Mouse (Mus musculus) thymus, postnatal 25 days (tissue): Measurements from ENCODE around the gene Klk14.
"Not testable (repeated sequence)": the region's sequence is repeated elsewhere in the genome, so short reads cannot be mapped to it uniquely, and the experiment has no call there.

ENCODE experiments used
- DNase-seq: peaks from one replicate; pipeline ENCODE4 v3.0.0; 2022

Klk14 gene

GRCm38 (mm10) chr7:43690118-43690517 is at the start of gene Klk14:
Gene Klk14 (plus strand): TSS chr7:43690418.
- no peak for DNase-seq

- no peak for DNase-seq
Measured at GRCm38 (mm10) chr7:43642587-43642986, 47.6 kb upstream of the Klk14 start.

GRCm38 (mm10) chr7:43643046-43643652 is 47.1 kb upstream of the Klk14 start:
- no peak for DNase-seq

- DNase-seq, result no peak
Measured at GRCm38 (mm10) chr7:43652683-43653082, 37.5 kb upstream of the Klk14 start.

GRCm38 (mm10) chr7:43654519-43654918 is 35.7 kb upstream of the Klk14 start:
- DNase-seq, result no peak

DNA sequence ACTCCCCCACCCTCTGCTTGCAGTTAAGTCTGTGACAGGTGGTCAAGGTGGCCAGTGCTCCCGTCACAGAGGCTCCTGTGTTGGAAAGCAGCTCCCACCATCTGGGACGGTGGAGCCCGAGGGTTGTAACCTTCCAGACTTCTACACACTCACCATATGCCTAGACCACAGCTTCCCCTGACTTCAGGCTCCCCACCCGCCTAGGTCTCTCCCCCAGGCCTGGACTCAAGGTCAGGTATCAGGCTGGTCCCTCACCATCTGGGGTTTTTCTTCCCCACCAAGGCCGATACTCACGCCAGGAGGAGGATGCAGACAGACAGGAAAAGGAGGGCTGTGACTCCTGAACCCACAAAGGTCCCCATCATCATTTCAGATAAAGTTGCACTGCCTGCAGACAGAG is 34.0 kb upstream of the Klk14 start:
- no peak for DNase-seq

- no peak for DNase-seq
Measured at GRCm38 (mm10) chr7:43660002-43660401, 30.2 kb upstream of the Klk14 start, which contains the start of gene Siglece. Gene Siglece (minus strand): TSS chr7:43660161.

DNA sequence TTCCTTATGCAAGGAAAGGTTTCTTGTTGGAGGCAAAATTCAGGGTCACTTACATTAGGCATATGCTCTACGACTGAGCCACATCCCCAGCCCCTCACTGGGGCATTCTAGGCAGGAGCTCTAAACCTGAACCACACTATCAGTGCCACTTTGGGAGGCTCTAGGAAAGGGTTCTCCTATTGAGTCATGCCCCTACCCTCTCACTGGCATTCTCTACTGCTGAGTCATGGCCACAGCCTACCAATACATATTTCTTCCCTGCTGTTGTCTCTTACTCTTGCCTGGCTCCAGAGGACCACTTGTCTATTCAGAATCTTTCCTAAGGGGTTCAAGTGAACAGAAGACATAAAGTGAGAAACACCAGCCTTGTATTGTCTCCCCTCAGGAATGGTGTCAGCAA is 27.4 kb upstream of the Klk14 start:
- DNase-seq, result no peak

DNA sequence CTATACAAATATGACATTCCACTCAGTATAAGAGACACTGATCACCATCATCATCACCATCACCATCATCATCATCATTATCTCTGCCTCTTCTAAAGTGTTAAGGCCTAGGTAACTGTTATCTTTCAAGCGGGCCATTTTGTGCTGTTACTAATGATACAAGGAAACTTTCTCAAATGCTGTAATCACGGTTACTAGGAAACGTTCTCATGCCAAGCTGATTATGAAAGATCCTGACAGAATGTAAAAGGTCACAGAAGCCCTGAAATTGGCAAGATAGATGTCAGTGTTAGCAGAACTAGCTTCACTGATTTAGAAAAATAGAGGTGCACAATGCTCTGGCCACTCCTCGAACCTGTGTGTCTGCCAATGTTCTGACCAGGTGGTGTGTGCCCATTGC is 23.0 kb upstream of the Klk14 start:
- not testable (repeated sequence) for DNase-seq

GRCm38 (mm10) chr7:43668582-43668981 is 21.6 kb upstream of the Klk14 start:
- DNase-seq, result peak; percentile 42

- no peak for DNase-seq
Measured at GRCm38 (mm10) chr7:43671064-43671808, 19.0 kb upstream of the Klk14 start.

- DNase-seq, result peak; percentile 85
Measured at GRCm38 (mm10) chr7:43671809-43672580, 18.2 kb upstream of the Klk14 start, which contains the start of gene Ctu1. Gene Ctu1 (plus strand): TSS chr7:43672016.

DNA sequence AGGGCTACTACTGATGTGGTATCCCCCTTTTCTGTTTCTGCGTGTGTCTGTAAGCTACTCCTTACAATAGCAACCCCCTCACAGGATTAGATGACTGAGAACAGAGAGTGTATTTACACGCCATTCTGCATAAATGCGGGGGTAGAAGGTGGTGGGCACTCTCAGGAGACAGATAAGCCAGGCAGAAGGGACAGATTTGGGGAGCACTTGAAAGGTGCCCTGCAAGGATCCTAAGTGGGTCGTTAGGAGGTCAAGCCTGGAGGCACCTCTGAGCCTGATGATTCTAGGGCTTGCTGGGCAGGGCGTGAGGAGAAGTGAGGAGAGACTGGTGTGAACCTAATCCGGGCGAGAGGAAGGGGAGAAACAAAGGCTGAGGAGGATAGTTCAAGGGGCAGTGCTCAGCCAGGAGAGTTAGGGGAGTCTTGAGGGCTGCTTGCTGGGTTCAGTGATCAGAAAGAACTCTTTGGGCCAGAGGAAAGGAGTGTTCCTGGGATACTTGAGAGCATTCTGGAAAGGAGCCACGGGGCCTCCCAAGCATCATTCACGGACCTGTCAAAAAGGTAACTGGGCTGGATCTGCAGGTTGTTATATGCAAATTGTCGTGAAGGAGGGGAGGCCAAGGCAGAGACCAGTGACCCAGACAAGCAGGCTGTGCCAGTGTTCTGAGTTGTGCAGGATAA is 17.5 kb upstream of the Klk14 start:
- no peak for DNase-seq

DNA sequence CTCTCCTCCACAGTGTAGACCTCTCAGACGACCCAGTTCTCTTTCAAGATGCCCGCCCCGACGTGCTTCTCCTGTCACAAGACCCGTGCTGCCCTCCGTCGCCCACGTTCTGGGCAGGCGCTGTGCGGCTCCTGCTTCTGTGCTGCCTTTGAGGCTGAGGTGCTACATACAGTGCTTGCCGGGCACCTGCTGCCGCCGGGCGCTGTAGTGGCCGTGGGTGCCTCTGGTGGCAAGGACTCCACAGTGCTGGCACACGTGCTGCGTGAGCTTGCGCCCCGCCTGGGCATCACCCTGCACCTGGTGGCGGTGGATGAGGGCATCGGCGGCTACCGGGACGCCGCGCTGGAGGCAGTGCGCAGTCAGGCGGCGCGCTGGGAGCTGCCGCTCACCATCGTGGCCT is 15.1 kb upstream of the Klk14 start:
- no peak for DNase-seq

DNA sequence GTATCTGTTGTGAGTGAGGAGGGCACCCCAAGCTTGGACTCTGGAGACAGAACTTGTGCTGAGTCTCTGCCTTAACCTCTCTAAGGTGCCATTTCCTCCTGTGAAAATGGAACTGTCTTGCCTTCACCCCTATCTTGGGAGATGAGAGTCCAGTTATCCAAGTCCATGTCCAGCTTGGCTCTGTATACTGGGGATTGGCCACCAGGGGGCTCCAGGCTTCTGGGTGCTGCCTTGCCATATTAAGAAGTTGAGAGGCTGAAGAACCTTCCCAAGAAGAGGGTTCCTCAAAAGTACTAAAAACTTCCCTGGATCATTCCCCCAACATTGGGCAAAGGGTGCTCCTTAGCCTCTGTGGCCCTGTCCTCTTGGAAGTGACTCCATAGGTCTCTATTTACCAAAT is 11.7 kb upstream of the Klk14 start:
- peak; percentile 22 for DNase-seq

DNA sequence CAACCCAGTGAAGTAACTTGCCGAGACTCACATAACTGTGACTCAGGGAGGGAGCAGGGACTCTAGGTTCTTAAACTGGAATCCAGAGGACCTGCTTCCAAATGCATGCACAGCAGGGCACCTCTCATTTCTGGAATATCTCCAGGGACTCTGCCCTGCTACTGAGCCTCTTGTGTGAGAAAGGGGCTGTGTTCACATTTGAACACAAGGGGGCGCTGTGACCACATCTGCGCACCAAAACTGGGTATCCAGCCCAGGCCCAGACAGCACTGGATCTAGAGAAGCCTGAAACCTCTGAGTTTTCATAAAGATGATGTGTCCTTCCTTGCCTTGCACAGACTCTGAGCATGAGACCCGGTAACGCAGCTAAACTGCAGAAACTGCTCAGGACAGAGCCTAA is 9.3 kb upstream of the Klk14 start:
- peak; percentile 45 for DNase-seq

DNA sequence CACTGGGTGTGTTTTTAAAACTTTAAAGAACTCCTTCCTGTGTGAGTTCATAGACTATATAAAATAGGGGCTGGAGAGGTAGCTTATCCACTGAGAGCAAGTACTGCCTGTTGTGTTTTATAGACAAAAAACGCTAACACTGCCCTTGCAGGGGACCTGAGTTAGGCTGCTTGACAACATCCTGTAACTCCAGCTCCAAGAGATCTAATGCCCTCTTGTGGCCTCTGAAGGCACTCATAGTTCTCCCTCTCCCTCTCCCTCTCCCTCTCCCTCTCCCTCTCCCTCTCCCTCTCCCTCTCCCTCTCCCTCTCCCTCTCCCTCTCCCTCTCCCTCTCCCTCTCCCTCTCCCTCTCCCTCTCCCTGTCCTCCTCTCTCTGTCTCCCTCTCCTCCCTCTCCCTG is 7.7 kb upstream of the Klk14 start:
- not testable (repeated sequence) for DNase-seq

GRCm38 (mm10) chr7:43685088-43685487 is 5.1 kb upstream of the Klk14 start:
- DNase-seq, result no peak

GRCm38 (mm10) chr7:43710031-43710430 is 19.8 kb downstream of the Klk14 start:
- DNase-seq, result no peak

- no peak for DNase-seq
Measured at GRCm38 (mm10) chr7:43712267-43712666, 22.0 kb downstream of the Klk14 start, which contains the start of gene Klk13. Gene Klk13 (plus strand): TSS chr7:43712567.

- no peak for DNase-seq
Measured at GRCm38 (mm10) chr7:43712917-43713316, 22.7 kb downstream of the Klk14 start.

DNA sequence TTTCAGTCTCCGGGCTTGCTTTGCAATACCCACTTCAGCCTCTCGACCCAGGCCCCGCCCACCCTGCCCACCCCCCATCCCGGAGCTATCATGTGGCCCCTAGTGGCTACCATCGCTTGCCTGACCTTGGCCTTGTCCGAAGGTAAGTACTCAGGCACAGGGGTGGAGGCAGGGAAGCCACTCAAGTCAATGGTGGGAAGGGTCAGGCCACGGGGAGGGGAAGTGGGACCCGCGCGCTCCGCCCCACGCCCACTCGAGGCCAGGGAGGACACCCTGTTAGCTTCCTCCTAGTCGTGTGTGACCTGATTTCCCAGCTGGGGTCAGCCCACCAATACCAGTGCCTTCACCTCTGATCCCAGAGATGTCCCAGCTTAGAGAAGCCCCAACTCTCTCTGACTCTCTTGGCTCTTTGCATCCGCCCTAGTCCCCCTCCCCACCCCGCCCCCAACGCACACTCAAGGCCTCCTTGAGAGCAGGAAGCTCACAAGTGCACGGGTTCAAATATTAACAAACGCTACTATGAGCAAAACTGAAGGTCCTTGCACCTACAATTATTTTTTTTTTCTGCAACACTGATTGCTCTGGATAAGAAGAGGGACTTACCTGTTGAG is 23.6 kb downstream of the Klk14 start:
- DNase-seq, result no peak
